Mouse (Mus musculus) heart, adult 8-10 months (tissue): ENCODE measurements around the gene Gm14525. TPM values are rescaled to one million over a fixed set of nuclear protein-coding genes. Genes with fewer than 3 reads are reported as not detected.
"Not testable (repeated sequence)": the region's sequence is repeated elsewhere in the genome, so short reads cannot be mapped to it uniquely, and the experiment has no call there.

Source experiments
- DNase-seq: peaks from one replicate; pipeline ENCODE4 v3.0.0; 2022; ENCODE audit warnings: low spot score
- total RNA-seq, 4 experiments: library from RNA; stranded (reverse); gene quantifications; 2 replicates each; pipeline ENCODE4 v1.2.4; 2022

Gene Gm14525
- not detected for total RNA-seq

DNA sequence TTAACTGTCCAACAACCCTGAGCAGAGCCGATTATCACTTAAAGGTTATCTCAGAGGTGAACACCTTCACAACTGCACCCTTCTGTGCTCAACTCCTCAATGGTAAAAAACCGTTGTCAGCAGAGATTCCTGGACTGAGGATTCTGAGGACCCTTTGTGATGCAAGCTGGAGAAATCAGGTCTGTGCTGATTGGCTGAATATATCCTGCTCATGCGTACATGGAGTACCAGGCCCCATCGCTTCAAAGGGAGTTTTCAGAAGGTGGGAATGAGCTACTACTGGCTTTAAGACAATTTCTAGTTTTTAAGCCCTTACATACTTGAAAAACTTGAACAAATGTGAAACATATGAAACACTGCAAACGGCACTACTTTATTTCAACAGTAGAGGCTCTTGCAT, at the start of gene Gm14525:
Gene Gm14525, minus strand, starts transcription at position 101 of the 400 bp plus-strand sequence.
- not testable (repeated sequence) for DNase-seq

Other genes starting within 250 kb of the Gm14525 start
- gene Slx, start 157.1 kb downstream of the Gm14525 start, total RNA-seq: not detected
- not detected for gene Gm6121, start 233.1 kb upstream of the Gm14525 start, total RNA-seq